Mouse (Mus musculus) right cerebral cortex, adult 2 months (tissue): Measurements from ENCODE around the gene M6pr.
A peak's percentile ranks its signal among the peaks of the same experiment; 100 is the strongest.

ENCODE experiments used
- DNase-seq, 2 experiments: peaks; one replicate each; pipeline ENCODE4 v3.0.0; 2021 to 2022; ENCODE audit warnings: low spot score in 2 of 2

M6pr gene

GRCm38 (mm10) chr6:122298223-122298609 lies 10.3 kb upstream of the M6pr start:
- no peak for DNase-seq

GRCm38 (mm10) chr6:122299621-122300133 lies 8.8 kb upstream of the M6pr start:
- no peak for DNase-seq

GRCm38 (mm10) chr6:122302121-122302520 lies 6.4 kb upstream of the M6pr start:
- DNase-seq, result no peak

GRCm38 (mm10) chr6:122302661-122303060 lies 5.9 kb upstream of the M6pr start:
- DNase-seq, result no peak

GRCm38 (mm10) chr6:122303526-122303925 lies 5.0 kb upstream of the M6pr start:
- DNase-seq, result no peak

- DNase-seq, result peak; percentile 83 to 86
Measured at GRCm38 (mm10) chr6:122304355-122304754, 4.2 kb upstream of the M6pr start.

GRCm38 (mm10) chr6:122304790-122305555 lies 3.5 kb upstream of the M6pr start:
- DNase-seq, result no peak

GRCm38 (mm10) chr6:122306707-122307106 lies 1.8 kb upstream of the M6pr start:
- DNase-seq, result no peak

- no peak for DNase-seq
Measured at GRCm38 (mm10) chr6:122308136-122308504, 400 bp upstream of the M6pr start.

GRCm38 (mm10) chr6:122309446-122309960 lies 983 bp downstream of the M6pr start:
- DNase-seq, result no peak

- DNase-seq, result no peak
Measured at GRCm38 (mm10) chr6:122310187-122310820, 1.8 kb downstream of the M6pr start.

- no peak for DNase-seq
Measured at GRCm38 (mm10) chr6:122318726-122319125, 10.2 kb downstream of the M6pr start.

- no peak for DNase-seq
Measured at GRCm38 (mm10) chr6:122325361-122325975, 16.9 kb downstream of the M6pr start.

- DNase-seq, result no peak
Measured at GRCm38 (mm10) chr6:122333081-122333612, 24.6 kb downstream of the M6pr start.

- DNase-seq, result no peak
Measured at GRCm38 (mm10) chr6:122334786-122335340, 26.3 kb downstream of the M6pr start.

- no peak for DNase-seq
Measured at GRCm38 (mm10) chr6:122337546-122337945, 29.0 kb downstream of the M6pr start.

GRCm38 (mm10) chr6:122339047-122339647 lies 30.6 kb downstream of the M6pr start:
- DNase-seq, result peak; percentile 71 to 80

GRCm38 (mm10) chr6:122339648-122340341 lies 31.3 kb downstream of the M6pr start:
- DNase-seq, result peak; percentile 65 to 82

GRCm38 (mm10) chr6:122340349-122341000 lies 32.0 kb downstream of the M6pr start, which contains the start of gene Phc1:
TSS of gene Phc1 (minus strand) at chr6:122340561.
- no peak for DNase-seq
